Mouse (Mus musculus) erythroblast, embryonic 14.5 days (primary cell): ENCODE measurements around the gene BC048562.

Experiments
- GATA1 ChIP-seq: IDR thresholded peaks from 2 replicates; pipeline ENCODE4 v1.6.1; 2012; ENCODE audit warnings: low read length, inconsistent platforms, mixed read lengths
- TAL1 ChIP-seq: IDR thresholded peaks from 3 replicates; pipeline ENCODE4 v1.6.1; 2012; ENCODE audit warnings: low read length, inconsistent platforms, mixed read lengths

DNA sequence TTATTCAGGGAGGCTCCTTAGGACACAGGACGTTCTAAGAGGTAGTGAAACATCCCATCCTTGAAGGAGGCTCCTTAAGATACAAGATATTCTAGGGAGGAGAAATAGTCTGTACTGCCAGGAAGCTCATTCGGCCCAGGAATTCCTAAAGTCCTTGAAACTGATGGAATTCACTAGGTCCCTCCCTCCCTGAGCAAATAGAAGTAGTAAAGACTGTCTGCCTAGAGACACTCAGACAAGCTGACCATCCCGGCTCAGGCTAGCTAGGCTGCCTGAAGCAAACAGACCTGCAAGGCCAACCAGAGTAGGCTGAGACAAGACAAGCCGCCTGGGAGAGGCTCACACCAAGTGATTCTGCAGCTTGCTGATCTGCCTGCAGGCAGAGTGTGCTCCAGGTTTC, 33.6 kb downstream of the BC048562 start:
- TF ChIP-seq GATA1 (no peak), TAL1 (no peak)
